Mouse (Mus musculus): Measurements from ENCODE around the gene Gm2042. TPM values are rescaled to one million over a fixed set of nuclear protein-coding genes. Genes with fewer than 3 reads are reported as not detected.
"Not testable (repeated sequence)": the region's sequence is repeated elsewhere in the genome, so short reads cannot be mapped to it uniquely, and the experiment has no call there.

The Gm2042 gene
- polyA plus RNA-seq (2015; fragmentation: Nextera tagmentation; extraction: Ambion mirVana) = not detected in 2 replicates

DNA sequence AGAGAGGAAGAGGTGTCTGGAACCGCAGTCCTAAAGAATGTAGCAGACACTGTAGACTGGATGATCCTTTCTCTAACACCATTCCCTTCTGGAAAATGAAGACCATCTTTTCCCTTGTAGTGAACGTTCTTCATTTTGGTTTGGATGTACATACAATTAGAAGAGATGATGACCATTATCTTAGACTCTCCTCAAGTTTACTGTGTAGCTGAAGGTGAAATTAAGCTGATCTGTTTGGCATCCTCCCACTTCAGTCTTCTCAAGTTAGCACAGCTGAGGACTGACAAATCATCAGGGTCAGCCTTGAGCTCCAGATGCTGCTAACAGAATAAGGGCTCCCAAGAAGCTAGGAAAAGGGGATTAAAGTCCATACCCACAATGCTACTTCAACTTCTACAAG, at the start of gene Gm2042:
TSS of gene Gm2042 (plus strand) at position 301 of the 400 bp plus-strand sequence.
- H3K36me3 ChIP-seq (ENCODE audit: control insufficient read depth, insufficient read depth, low read length); ATAC-seq (ENCODE audit: low read depth); H3K4me1 ChIP-seq (replicated peaks; ENCODE audit: control insufficient read depth, insufficient read depth, low read length); H3K9me3 ChIP-seq (ENCODE audit: control insufficient read depth, low read length); H3K27me3 ChIP-seq (ENCODE audit: control insufficient read depth, insufficient read depth, low read depth, low read length); H3K27ac ChIP-seq (ENCODE audit: low read length); H3K4me3 ChIP-seq (ENCODE audit: low read length); H3K4me2 ChIP-seq (ENCODE audit: low read depth, low read length); H3K9ac ChIP-seq (ENCODE audit: low read length): not testable (repeated sequence)
- WGBS = 73% methylated on average over 2 of the region's 2 CpGs

DNA sequence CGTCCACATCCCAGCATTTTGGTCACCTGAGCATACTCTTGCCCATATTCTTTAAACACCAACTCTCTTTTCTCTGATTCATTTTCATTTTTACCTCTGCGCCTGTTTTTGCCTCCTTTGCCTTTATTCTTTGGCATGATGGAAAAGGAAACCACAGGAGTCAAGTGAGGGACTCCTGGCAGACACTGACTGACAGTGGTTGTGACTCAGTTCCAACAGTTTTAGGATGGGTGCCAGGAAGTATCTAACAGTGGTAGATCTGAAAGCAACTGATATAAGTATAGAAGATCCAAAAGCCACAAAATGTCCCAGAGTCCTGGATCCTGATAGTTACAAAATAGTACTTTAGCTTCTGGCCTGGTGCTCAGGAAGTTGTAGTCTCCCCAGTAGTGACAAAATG, 34.2 kb upstream of the Gm2042 start, which contains the start of gene Gm2035:
TSS of gene Gm2035 (minus strand) at position 137 of the 400 bp plus-strand sequence.
- not testable (repeated sequence) for H3K4me3 ChIP-seq (ENCODE audit: low read length); H3K27me3 ChIP-seq (ENCODE audit: control insufficient read depth, insufficient read depth, low read depth, low read length); H3K4me1 ChIP-seq (replicated peaks; ENCODE audit: control insufficient read depth, insufficient read depth, low read length); H3K27ac ChIP-seq (ENCODE audit: low read length); H3K9ac ChIP-seq (ENCODE audit: low read length); ATAC-seq (ENCODE audit: low read depth); H3K36me3 ChIP-seq (ENCODE audit: control insufficient read depth, insufficient read depth, low read length); H3K4me2 ChIP-seq (ENCODE audit: low read depth, low read length); H3K9me3 ChIP-seq (ENCODE audit: control insufficient read depth, low read length)
- WGBS = 85% methylated on average over 2 of the region's 2 CpGs

DNA sequence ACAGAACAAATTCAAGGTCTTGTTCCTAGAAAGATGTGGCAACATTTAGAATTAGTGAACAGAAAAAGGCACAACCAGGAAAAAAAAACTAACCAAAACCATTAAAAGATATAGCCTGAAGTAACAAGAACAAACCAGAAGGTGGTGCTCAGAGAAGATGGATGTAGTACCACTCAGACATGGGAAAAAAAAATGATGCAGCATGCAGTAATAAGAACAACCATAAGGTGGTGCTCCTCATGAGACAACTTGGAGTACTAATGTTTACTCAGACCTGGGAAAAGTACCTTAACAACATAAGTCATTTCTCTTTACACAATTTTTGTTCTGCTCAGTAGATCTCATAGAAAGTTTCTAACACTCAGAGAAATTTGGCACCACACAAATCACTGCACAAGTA, 30.1 kb downstream of the Gm2042 start:
- not testable (repeated sequence) for H3K4me1 ChIP-seq (replicated peaks; ENCODE audit: control insufficient read depth, insufficient read depth, low read length); H3K27me3 ChIP-seq (ENCODE audit: control insufficient read depth, insufficient read depth, low read depth, low read length); ATAC-seq (ENCODE audit: low read depth)

GRCm38 (mm10) chr12:88004118-88004517, 50.2 kb downstream of the Gm2042 start:
- not testable (repeated sequence) for H3K27me3 ChIP-seq (ENCODE audit: control insufficient read depth, insufficient read depth, low read depth, low read length); H3K36me3 ChIP-seq (ENCODE audit: control insufficient read depth, insufficient read depth, low read length); H3K9me3 ChIP-seq (ENCODE audit: control insufficient read depth, low read length); H3K4me1 ChIP-seq (replicated peaks; ENCODE audit: control insufficient read depth, insufficient read depth, low read length); H3K9ac ChIP-seq (ENCODE audit: low read length); H3K4me3 ChIP-seq (ENCODE audit: low read length); H3K4me2 ChIP-seq (ENCODE audit: low read depth, low read length); H3K27ac ChIP-seq (ENCODE audit: low read length); ATAC-seq (ENCODE audit: low read depth)
- WGBS = 52% methylated on average over 3 of the region's 3 CpGs

More for the DNA sequence above, 30.1 kb downstream of the Gm2042 start:
- H3K4me3 ChIP-seq (ENCODE audit: low read length); H3K4me2 ChIP-seq (ENCODE audit: low read depth, low read length); H3K36me3 ChIP-seq (ENCODE audit: control insufficient read depth, insufficient read depth, low read length); H3K9me3 ChIP-seq (ENCODE audit: control insufficient read depth, low read length); H3K27ac ChIP-seq (ENCODE audit: low read length); H3K9ac ChIP-seq (ENCODE audit: low read length): not testable (repeated sequence)

Other genes starting within 250 kb of the Gm2042 start
- gene Gm21319, start 178.3 kb upstream of the Gm2042 start, polyA plus RNA-seq (2015; fragmentation: Nextera tagmentation; extraction: Ambion mirVana) = not detected in 2 replicates
- gene Gm21936, start 158.6 kb upstream of the Gm2042 start, polyA plus RNA-seq (2015; fragmentation: Nextera tagmentation; extraction: Ambion mirVana) = not detected in 2 replicates
- gene BB287469, start 137.5 kb upstream of the Gm2042 start, polyA plus RNA-seq (2015; fragmentation: Nextera tagmentation; extraction: Ambion mirVana) = not detected in 2 replicates
- not detected in 2 replicates for gene Gm2001, start 111.7 kb upstream of the Gm2042 start, polyA plus RNA-seq (2015; fragmentation: Nextera tagmentation; extraction: Ambion mirVana)
- not detected in 2 replicates for gene Gm2016, start 80.0 kb upstream of the Gm2042 start, polyA plus RNA-seq (2015; fragmentation: Nextera tagmentation; extraction: Ambion mirVana)
- not detected in 2 replicates for gene Gm2022, start 58.7 kb upstream of the Gm2042 start, polyA plus RNA-seq (2015; fragmentation: Nextera tagmentation; extraction: Ambion mirVana)
- not detected in 2 replicates for gene Gm2035, start 34.2 kb upstream of the Gm2042 start, polyA plus RNA-seq (2015; fragmentation: Nextera tagmentation; extraction: Ambion mirVana)
- not detected in 2 replicates for gene Gm2075, start 57.8 kb downstream of the Gm2042 start, polyA plus RNA-seq (2015; fragmentation: Nextera tagmentation; extraction: Ambion mirVana)
- gene Gm6803, start 64.7 kb downstream of the Gm2042 start, polyA plus RNA-seq (2015; fragmentation: Nextera tagmentation; extraction: Ambion mirVana) = not detected in 2 replicates
- gene Gm2056, start 72.9 kb downstream of the Gm2042 start, polyA plus RNA-seq (2015; fragmentation: Nextera tagmentation; extraction: Ambion mirVana) = not detected in 2 replicates
- not detected in 2 replicates for gene Gm16368, start 129.6 kb downstream of the Gm2042 start, polyA plus RNA-seq (2015; fragmentation: Nextera tagmentation; extraction: Ambion mirVana)
- gene Gm10436, start 228.0 kb downstream of the Gm2042 start, polyA plus RNA-seq (2015; fragmentation: Nextera tagmentation; extraction: Ambion mirVana) = not detected in 2 replicates

Data from lung, embryonic 16.5 days (tissue).